Mouse (Mus musculus): ENCODE results near the gene Rpl26. TPM values are rescaled to one million over a fixed set of nuclear protein-coding genes. Genes with fewer than 3 reads are reported as not detected.

Gene Rpl26
- polyA plus RNA-seq, 1 experiment from 2014 or later: 889 TPM

- Histone ChIP-seq H3K4me3 (ENCODE audit: low read length) (no peak overlapping the region), H3K27me3 (replicated peaks; ENCODE audit: control insufficient read depth, insufficient read depth, low read length) (no peaks in the 10 kb centered on the region)
- WGBS: 85% methylated on average over 5 of the region's 5 CpGs
Observed at GRCm38 (mm10) chr11:68886091-68886490, 15.3 kb upstream of the Rpl26 start.

GRCm38 (mm10) chr11:68888253-68888652, 13.1 kb upstream of the Rpl26 start, which contains the start of gene Rnf222:
Rnf222 (plus strand) TSS chr11:68888553.
- Histone ChIP-seq H3K27me3 (replicated peaks; ENCODE audit: control insufficient read depth, insufficient read depth, low read length) (no peaks in the 10 kb centered on the region), H3K4me1 (ENCODE audit: control insufficient read depth, insufficient read depth, low read length) (peaks cover 5% of the 10 kb centered on the region; the same call in 1 of the 2 replicates), H3K9ac (ENCODE audit: low read depth, low read length) (no peak within 1 kb of the TSS), H3K36me3 (ENCODE audit: control insufficient read depth, insufficient read depth, low read length) (no peaks in the 10 kb centered on the region), H3K4me2 (ENCODE audit: low read depth, low read length) (no peak within 1 kb of the TSS), H3K9me3 (ENCODE audit: control insufficient read depth, low read length) (no peaks in the 10 kb centered on the region), H3K27ac (ENCODE audit: low read length) (no peak within 1 kb of the TSS), H3K4me3 (ENCODE audit: low read length) (no peak within 1 kb of the TSS)
- 0 out of 2 replicates have a peak, but pooled peaks have one; percentile 17 for ATAC-seq
- WGBS: 33% methylated on average over 6 of the region's 6 CpGs

More at GRCm38 (mm10) chr11:68886091-68886490, 15.3 kb upstream of the Rpl26 start:
- H3K4me2 ChIP-seq (ENCODE audit: low read depth, low read length): no peak overlapping the region
- no peak for ATAC-seq
- H3K9me3 ChIP-seq (ENCODE audit: control insufficient read depth, low read length): no peaks in the 10 kb centered on the region
- peaks cover 7% of the 10 kb centered on the region; the same call in 1 of the 2 replicates for H3K4me1 ChIP-seq (ENCODE audit: control insufficient read depth, insufficient read depth, low read length)
- H3K9ac ChIP-seq (ENCODE audit: low read depth, low read length): no peak overlapping the region
- no peaks in the 10 kb centered on the region for H3K36me3 ChIP-seq (ENCODE audit: control insufficient read depth, insufficient read depth, low read length)
- H3K27ac ChIP-seq (ENCODE audit: low read length): no peak overlapping the region

GRCm38 (mm10) chr11:68888653-68889052, 12.7 kb upstream of the Rpl26 start:
- H3K9ac ChIP-seq (ENCODE audit: low read depth, low read length): no peak overlapping the region
- H3K4me2 ChIP-seq (ENCODE audit: low read depth, low read length): no peak overlapping the region
- no peak overlapping the region for H3K4me3 ChIP-seq (ENCODE audit: low read length)
- peaks cover 5% of the 10 kb centered on the region; the same call in 1 of the 2 replicates for H3K4me1 ChIP-seq (ENCODE audit: control insufficient read depth, insufficient read depth, low read length)
- H3K27me3 ChIP-seq (replicated peaks; ENCODE audit: control insufficient read depth, insufficient read depth, low read length): no peaks in the 10 kb centered on the region
- ATAC-seq: no peak
- 70% methylated on average over 2 of the region's 2 CpGs for WGBS
- no peaks in the 10 kb centered on the region for H3K9me3 ChIP-seq (ENCODE audit: control insufficient read depth, low read length)
- H3K27ac ChIP-seq (ENCODE audit: low read length): no peak overlapping the region
- no peaks in the 10 kb centered on the region for H3K36me3 ChIP-seq (ENCODE audit: control insufficient read depth, insufficient read depth, low read length)

GRCm38 (mm10) chr11:68890625-68891024, 10.8 kb upstream of the Rpl26 start:
- ATAC-seq: no peak
- Histone ChIP-seq H3K4me3 (ENCODE audit: low read length) (no peak overlapping the region), H3K36me3 (ENCODE audit: control insufficient read depth, insufficient read depth, low read length) (no peaks in the 10 kb centered on the region), H3K9ac (ENCODE audit: low read depth, low read length) (no peak overlapping the region), H3K4me1 (ENCODE audit: control insufficient read depth, insufficient read depth, low read length) (no peaks in the 10 kb centered on the region), H3K9me3 (ENCODE audit: control insufficient read depth, low read length) (no peaks in the 10 kb centered on the region), H3K4me2 (ENCODE audit: low read depth, low read length) (no peak overlapping the region), H3K27ac (ENCODE audit: low read length) (no peak overlapping the region), H3K27me3 (replicated peaks; ENCODE audit: control insufficient read depth, insufficient read depth, low read length) (no peaks in the 10 kb centered on the region)
- WGBS: 29% methylated on average over 2 of the region's 2 CpGs

DNA sequence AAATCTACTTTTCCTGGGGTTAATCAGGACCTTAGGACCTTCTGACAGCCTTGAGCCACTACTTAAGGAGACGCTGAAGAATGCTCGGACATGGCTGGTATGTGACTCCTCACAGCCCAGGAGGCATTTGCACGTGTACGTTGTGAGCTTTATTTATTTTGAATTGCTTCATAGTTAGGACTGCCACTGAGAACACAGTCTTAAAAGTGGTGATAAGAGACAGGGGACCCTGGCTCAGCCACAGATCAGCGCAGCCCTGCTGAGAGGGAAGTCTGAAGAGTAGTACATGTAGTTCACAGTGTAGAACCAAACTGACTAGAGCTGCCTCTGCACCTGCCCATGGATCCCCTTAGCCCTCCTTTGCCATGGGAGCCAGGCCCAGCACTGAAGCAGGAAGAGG, 9.6 kb upstream of the Rpl26 start:
- ATAC-seq: no peak
- H3K4me3 ChIP-seq (ENCODE audit: low read length): no peak overlapping the region
- no peaks in the 10 kb centered on the region for H3K4me1 ChIP-seq (ENCODE audit: control insufficient read depth, insufficient read depth, low read length)
- H3K4me2 ChIP-seq (ENCODE audit: low read depth, low read length): no peak overlapping the region
- no peaks in the 10 kb centered on the region for H3K9me3 ChIP-seq (ENCODE audit: control insufficient read depth, low read length)
- no peaks in the 10 kb centered on the region for H3K27me3 ChIP-seq (replicated peaks; ENCODE audit: control insufficient read depth, insufficient read depth, low read length)
- 67% methylated on average over 5 of the region's 5 CpGs for WGBS
- H3K36me3 ChIP-seq (ENCODE audit: control insufficient read depth, insufficient read depth, low read length): no peaks in the 10 kb centered on the region
- no peak overlapping the region for H3K9ac ChIP-seq (ENCODE audit: low read depth, low read length)
- no peak overlapping the region for H3K27ac ChIP-seq (ENCODE audit: low read length)

- H3K9me3 ChIP-seq (ENCODE audit: control insufficient read depth, low read length): no peaks in the 10 kb centered on the region
- WGBS: 72% methylated on average over 15 of the region's 15 CpGs
- no peaks in the 10 kb centered on the region for H3K4me1 ChIP-seq (ENCODE audit: control insufficient read depth, insufficient read depth, low read length)
- no peak for ATAC-seq
- no peak overlapping the region for H3K27ac ChIP-seq (ENCODE audit: low read length)
- H3K4me3 ChIP-seq (ENCODE audit: low read length): no peak overlapping the region
- H3K27me3 ChIP-seq (replicated peaks; ENCODE audit: control insufficient read depth, insufficient read depth, low read length): no peaks in the 10 kb centered on the region
- H3K36me3 ChIP-seq (ENCODE audit: control insufficient read depth, insufficient read depth, low read length): no peaks in the 10 kb centered on the region
- H3K4me2 ChIP-seq (ENCODE audit: low read depth, low read length): no peak overlapping the region
- H3K9ac ChIP-seq (ENCODE audit: low read depth, low read length): peak overlapping the region; percentile 26; the same call in 1 of the 2 replicates
Observed at GRCm38 (mm10) chr11:68892233-68892832, 9.1 kb upstream of the Rpl26 start.

- 63% methylated on average over 12 of the region's 12 CpGs for WGBS
- no peak overlapping the region for H3K4me2 ChIP-seq (ENCODE audit: low read depth, low read length)
- H3K27me3 ChIP-seq (replicated peaks; ENCODE audit: control insufficient read depth, insufficient read depth, low read length): no peaks in the 10 kb centered on the region
- no peaks in the 10 kb centered on the region for H3K9me3 ChIP-seq (ENCODE audit: control insufficient read depth, low read length)
- H3K4me1 ChIP-seq (ENCODE audit: control insufficient read depth, insufficient read depth, low read length): no peaks in the 10 kb centered on the region
- H3K36me3 ChIP-seq (ENCODE audit: control insufficient read depth, insufficient read depth, low read length): no peaks in the 10 kb centered on the region
- H3K27ac ChIP-seq (ENCODE audit: low read length): no peak overlapping the region
- H3K9ac ChIP-seq (ENCODE audit: low read depth, low read length): no peak overlapping the region
- no peak for ATAC-seq
- no peak overlapping the region for H3K4me3 ChIP-seq (ENCODE audit: low read length)
Observed at GRCm38 (mm10) chr11:68893911-68894464, 7.4 kb upstream of the Rpl26 start.

- Histone ChIP-seq H3K4me2 (ENCODE audit: low read depth, low read length) (no peak overlapping the region), H3K9me3 (ENCODE audit: control insufficient read depth, low read length) (no peaks in the 10 kb centered on the region), H3K4me1 (ENCODE audit: control insufficient read depth, insufficient read depth, low read length) (no peaks in the 10 kb centered on the region), H3K27ac (ENCODE audit: low read length) (no peak overlapping the region), H3K9ac (ENCODE audit: low read depth, low read length) (no peak overlapping the region), H3K4me3 (ENCODE audit: low read length) (no peak overlapping the region), H3K27me3 (replicated peaks; ENCODE audit: control insufficient read depth, insufficient read depth, low read length) (no peaks in the 10 kb centered on the region), H3K36me3 (ENCODE audit: control insufficient read depth, insufficient read depth, low read length) (no peaks in the 10 kb centered on the region)
- no peak for ATAC-seq
- 87% methylated on average over 5 of the region's 5 CpGs for WGBS
Observed at GRCm38 (mm10) chr11:68896247-68896646, 5.1 kb upstream of the Rpl26 start.

DNA sequence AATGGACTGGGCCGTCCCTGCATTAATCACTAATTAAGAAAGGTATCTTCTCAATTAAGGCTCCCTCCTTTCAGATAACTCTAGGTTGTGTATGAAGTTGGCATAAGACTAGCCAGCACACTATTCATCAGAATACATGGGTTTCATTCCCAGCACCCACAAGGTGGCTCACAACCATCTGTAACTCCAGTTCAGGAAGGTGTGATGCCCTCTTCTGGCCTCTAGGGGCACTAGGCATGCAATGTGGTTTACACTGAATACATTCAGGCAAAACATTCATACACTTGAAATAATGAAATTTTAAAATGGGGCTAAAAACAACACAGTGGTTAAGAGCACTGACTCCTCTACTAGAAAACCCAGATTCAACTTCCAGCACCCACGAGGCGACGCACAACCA, 4.3 kb upstream of the Rpl26 start:
- H3K4me2 ChIP-seq (ENCODE audit: low read depth, low read length): no peak overlapping the region
- H3K27me3 ChIP-seq (replicated peaks; ENCODE audit: control insufficient read depth, insufficient read depth, low read length): no peaks in the 10 kb centered on the region
- no peaks in the 10 kb centered on the region for H3K9me3 ChIP-seq (ENCODE audit: control insufficient read depth, low read length)
- no peaks in the 10 kb centered on the region for H3K4me1 ChIP-seq (ENCODE audit: control insufficient read depth, insufficient read depth, low read length)
- 46% methylated on average over 4 of the region's 4 CpGs for WGBS
- ATAC-seq: no peak
- no peak overlapping the region for H3K27ac ChIP-seq (ENCODE audit: low read length)
- H3K36me3 ChIP-seq (ENCODE audit: control insufficient read depth, insufficient read depth, low read length): no peaks in the 10 kb centered on the region
- H3K4me3 ChIP-seq (ENCODE audit: low read length): no peak overlapping the region
- H3K9ac ChIP-seq (ENCODE audit: low read depth, low read length): no peak overlapping the region
